Mouse (Mus musculus) heart, embryonic 14.5 days (tissue): ENCODE data around the gene Mafg. TPM values are rescaled to one million over a fixed set of nuclear protein-coding genes. Genes with fewer than 3 reads are reported as not detected.
A peak's percentile ranks its signal among the peaks of the same experiment; 100 is the strongest.
"Not testable (repeated sequence)": the region's sequence is repeated elsewhere in the genome, so short reads cannot be mapped to it uniquely, and the experiment has no call there.

Experiments
- ATAC-seq: fragments of 200-750 bp; cut with Nextera tagmentation; 2 replicates; pipeline ENCODE4 v1.8.0; 2017; ENCODE audit warnings: low read depth, moderate TSS enrichment; ENCODE audit not compliant: insufficient number of reproducible peaks, insufficient read depth, low FRiP score
- H3K27ac ChIP-seq, 2 experiments: fragments of 200-500 bp in 1 of 2; fragments of 300-500 bp in 1 of 2; sonication (generic) in 1 of 2; replicated peaks in 1 of 2; 2 replicates each; pipeline ENCODE4 v1.5.1; 2012 to 2014; ENCODE audit warnings: low read depth in 2 of 2, low read length in 2 of 2, control low read depth in 1 of 2, mild to moderate bottlenecking in 1 of 2, mixed read lengths in 1 of 2; ENCODE audit not compliant: control insufficient read depth in 1 of 2, insufficient read depth in 1 of 2
- H3K27me3 ChIP-seq: fragments of 300-500 bp; sonication (generic); 2 replicates; pipeline ENCODE4 v1.6.1; 2014; ENCODE audit warnings: mild to moderate bottlenecking, low read length, control low read depth; ENCODE audit not compliant: control insufficient read depth, insufficient read depth
- H3K36me3 ChIP-seq: fragments of 300-500 bp; sonication (generic); 2 replicates; pipeline ENCODE4 v1.6.1; 2014; ENCODE audit warnings: mild to moderate bottlenecking, control low read depth, low read length, mixed read lengths; ENCODE audit not compliant: control insufficient read depth, insufficient read depth
- H3K4me1 ChIP-seq, 2 experiments: fragments of 200-500 bp in 1 of 2; fragments of 300-500 bp in 1 of 2; sonication (generic) in 1 of 2; 2 replicates each; pipeline ENCODE4 v1.6.1; 2012 to 2014; ENCODE audit warnings: low read length in 2 of 2, control low read depth in 1 of 2, mixed read lengths in 1 of 2; ENCODE audit not compliant: control insufficient read depth in 2 of 2, insufficient read depth in 2 of 2
- H3K4me2 ChIP-seq: fragments of 300-500 bp; sonication (generic); 2 replicates; pipeline ENCODE4 v1.6.1; 2014; ENCODE audit warnings: mild to moderate bottlenecking, low read length
- H3K4me3 ChIP-seq, 2 experiments: fragments of 200-500 bp in 1 of 2; fragments of 300-500 bp in 1 of 2; sonication (generic) in 1 of 2; 2 replicates each; pipeline ENCODE4 v1.5.1; 2012 to 2014; ENCODE audit warnings: low read length in 2 of 2, mild to moderate bottlenecking in 2 of 2, control low read depth in 1 of 2, low read depth in 1 of 2, moderate library complexity in 1 of 2; ENCODE audit not compliant: control insufficient read depth in 1 of 2, insufficient read depth in 1 of 2
- H3K9ac ChIP-seq: fragments of 300-500 bp; sonication (generic); 2 replicates; pipeline ENCODE4 v1.6.1; 2014; ENCODE audit warnings: mild to moderate bottlenecking, low read length
- H3K9me3 ChIP-seq: fragments of 300-500 bp; sonication (generic); 2 replicates; pipeline ENCODE4 v1.6.1; 2016; ENCODE audit warnings: low read length, control low read depth; ENCODE audit not compliant: control insufficient read depth
- WGBS: fragments of 180-500 bp; shearing (Covaris S2); extraction: QIAGEN DNeasy Blood & Tissue Kit; methylation state at CpG from one replicate; pipeline ENCODE4 v1.1.7; 2014; 5-methylcytosine and 5-hydroxymethylcytosine counted together
- polyA plus RNA-seq: library from polyadenylated mRNA; unstranded; fragments of >200 nt; fragmentation: Nextera tagmentation; extraction: Ambion mirVana; gene quantifications from 2 replicates; pipeline ENCODE4 v1.2.1, GENCODE M21; 2014

The Mafg gene
- 16.6 and 18.1 TPM in 2 replicates for polyA plus RNA-seq

GRCm38 (mm10) chr11:120633520-120634343 is at the start of gene Mafg:
Gene Mafg, minus strand, starts transcription at chr11:120633600.
- H3K27ac ChIP-seq, result peak within 1 kb of the TSS; percentile 75 to 86
- H3K36me3 ChIP-seq, result peaks cover 8% of the 10 kb centered on the region
- 9% methylated on average over 58 of the region's 58 CpGs for WGBS
- ATAC-seq, result peak; percentile 83
- peak within 1 kb of the TSS; percentile 76 for H3K4me2 ChIP-seq
- peaks cover 25 to 31% of the 10 kb centered on the region in 2 experiments for H3K4me1 ChIP-seq
- no peaks in the 10 kb centered on the region for H3K9me3 ChIP-seq
- H3K4me3 ChIP-seq, result peak within 1 kb of the TSS; percentile 87 to 92
- peak within 1 kb of the TSS; percentile 94 for H3K9ac ChIP-seq
- no peaks in the 10 kb centered on the region for H3K27me3 ChIP-seq

DNA sequence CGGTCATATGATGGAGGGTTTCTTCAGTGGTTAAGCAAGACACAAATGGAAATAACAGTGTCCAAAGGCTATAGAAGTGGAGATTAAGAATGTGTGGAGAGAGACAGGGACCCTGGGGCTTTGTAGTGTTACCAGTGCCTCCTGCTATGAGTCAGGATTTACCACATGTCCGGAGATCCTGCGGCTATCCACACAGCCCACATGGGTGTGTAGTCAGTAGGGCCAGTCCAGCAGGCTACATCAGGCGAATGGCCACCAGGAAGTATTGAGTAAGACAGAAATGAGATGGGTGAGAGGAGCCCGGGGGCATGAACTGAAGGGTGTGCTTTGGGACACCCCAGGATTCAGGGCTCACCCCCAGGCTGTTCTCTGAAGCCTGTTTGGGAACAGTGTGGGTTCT is 49.3 kb upstream of the Mafg start:
- H3K9me3 ChIP-seq, result no peaks in the 10 kb centered on the region
- no peak overlapping the region for H3K4me3 ChIP-seq
- H3K4me1 ChIP-seq, result peaks cover 2 to 4% of the 10 kb centered on the region in 2 experiments; a peak in 2 of 4 replicates
- no peak overlapping the region for H3K9ac ChIP-seq
- no peaks in the 10 kb centered on the region for H3K27me3 ChIP-seq
- H3K27ac ChIP-seq, result no peak overlapping the region
- peaks cover 79% of the 10 kb centered on the region for H3K36me3 ChIP-seq
- no peak overlapping the region for H3K4me2 ChIP-seq
- ATAC-seq, result no peak
- WGBS, result 91% methylated on average over 5 of the region's 5 CpGs

DNA sequence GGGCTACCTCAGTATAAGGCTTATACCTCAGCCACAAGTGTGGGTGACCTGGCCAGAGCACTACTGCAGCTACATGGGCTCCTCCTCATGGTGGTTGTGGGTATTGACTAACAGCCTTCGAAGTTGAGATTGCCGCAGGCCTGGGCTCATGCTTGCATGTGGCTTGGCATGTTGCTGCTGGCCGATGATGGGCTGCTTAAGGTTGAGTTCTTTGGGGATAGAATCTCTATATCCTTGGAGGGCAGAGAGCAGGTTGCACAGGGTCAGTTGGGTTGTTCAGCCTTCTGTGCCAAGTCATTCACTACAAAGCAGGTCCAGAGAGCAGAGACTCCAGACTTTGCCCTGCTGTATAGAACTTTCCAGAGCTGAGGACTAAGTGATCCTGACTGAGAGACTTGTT is 46.5 kb upstream of the Mafg start:
- WGBS, result 55% methylated on average over 3 of the region's 3 CpGs
- Histone ChIP-seq H3K36me3 (peaks cover 70% of the 10 kb centered on the region), H3K27ac (no peak overlapping the region), H3K27me3 (no peaks in the 10 kb centered on the region), H3K9me3 (no peaks in the 10 kb centered on the region), H3K4me1 (peaks cover 1 to 3% of the 10 kb centered on the region in 2 experiments; a peak in 2 of 4 replicates), H3K4me3 (no peak overlapping the region), H3K4me2 (no peak overlapping the region), H3K9ac (no peak overlapping the region)
- ATAC-seq, result no peak

GRCm38 (mm10) chr11:120676951-120677350 is 43.6 kb upstream of the Mafg start:
- WGBS, result 79% methylated on average over 4 of the region's 4 CpGs
- Histone ChIP-seq H3K36me3 (peaks cover 48% of the 10 kb centered on the region), H3K9ac (no peak overlapping the region), H3K27ac (no peak overlapping the region), H3K4me3 (no peak overlapping the region), H3K4me1 (peaks cover 5% of the 10 kb centered on the region in 2 experiments), H3K9me3 (no peaks in the 10 kb centered on the region), H3K27me3 (no peaks in the 10 kb centered on the region), H3K4me2 (no peak overlapping the region)
- ATAC-seq, result no peak

DNA sequence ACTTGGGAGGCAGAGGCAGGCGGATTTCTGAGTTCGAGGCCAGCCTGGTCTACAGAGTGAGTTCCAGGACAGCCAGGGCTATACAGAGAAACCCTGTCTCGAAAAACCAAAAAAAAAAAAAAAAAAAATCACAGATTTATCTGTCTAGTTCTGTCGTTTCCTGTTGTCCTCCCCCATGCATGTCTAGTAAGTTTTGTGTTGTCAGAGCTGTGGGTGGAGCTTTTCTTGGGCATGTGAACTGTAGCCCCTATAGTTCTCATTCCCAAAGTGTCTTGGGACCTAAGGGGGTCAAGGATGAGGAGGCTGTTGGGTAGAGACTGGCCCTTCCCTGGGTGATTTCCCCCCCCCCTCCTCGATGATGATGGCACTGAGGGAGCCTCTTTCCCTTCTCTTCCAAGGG is 42.5 kb upstream of the Mafg start:
- not testable (repeated sequence) for H3K4me2 ChIP-seq, H3K9me3 ChIP-seq, ATAC-seq, H3K27ac ChIP-seq, H3K27me3 ChIP-seq, H3K9ac ChIP-seq, H3K4me1 ChIP-seq, H3K4me3 ChIP-seq
- WGBS, result 75% methylated on average over 3 of the region's 5 CpGs
- peaks cover 40% of the 10 kb centered on the region for H3K36me3 ChIP-seq

- peak overlapping the region; percentile 84 to 91 for H3K27ac ChIP-seq
- H3K4me1 ChIP-seq, result peaks cover 5% of the 10 kb centered on the region in 2 experiments
- peaks cover 18% of the 10 kb centered on the region for H3K36me3 ChIP-seq
- H3K27me3 ChIP-seq, result no peaks in the 10 kb centered on the region
- H3K4me2 ChIP-seq, result peak overlapping the region; percentile 96
- ATAC-seq, result no peak
- peak overlapping the region; percentile 77 to 96 for H3K4me3 ChIP-seq
- 33% methylated on average over 12 of the region's 12 CpGs for WGBS
- H3K9me3 ChIP-seq, result no peaks in the 10 kb centered on the region
- H3K9ac ChIP-seq, result peak overlapping the region; percentile 88
Observed at GRCm38 (mm10) chr11:120673594-120674122, 40.3 kb upstream of the Mafg start.

DNA sequence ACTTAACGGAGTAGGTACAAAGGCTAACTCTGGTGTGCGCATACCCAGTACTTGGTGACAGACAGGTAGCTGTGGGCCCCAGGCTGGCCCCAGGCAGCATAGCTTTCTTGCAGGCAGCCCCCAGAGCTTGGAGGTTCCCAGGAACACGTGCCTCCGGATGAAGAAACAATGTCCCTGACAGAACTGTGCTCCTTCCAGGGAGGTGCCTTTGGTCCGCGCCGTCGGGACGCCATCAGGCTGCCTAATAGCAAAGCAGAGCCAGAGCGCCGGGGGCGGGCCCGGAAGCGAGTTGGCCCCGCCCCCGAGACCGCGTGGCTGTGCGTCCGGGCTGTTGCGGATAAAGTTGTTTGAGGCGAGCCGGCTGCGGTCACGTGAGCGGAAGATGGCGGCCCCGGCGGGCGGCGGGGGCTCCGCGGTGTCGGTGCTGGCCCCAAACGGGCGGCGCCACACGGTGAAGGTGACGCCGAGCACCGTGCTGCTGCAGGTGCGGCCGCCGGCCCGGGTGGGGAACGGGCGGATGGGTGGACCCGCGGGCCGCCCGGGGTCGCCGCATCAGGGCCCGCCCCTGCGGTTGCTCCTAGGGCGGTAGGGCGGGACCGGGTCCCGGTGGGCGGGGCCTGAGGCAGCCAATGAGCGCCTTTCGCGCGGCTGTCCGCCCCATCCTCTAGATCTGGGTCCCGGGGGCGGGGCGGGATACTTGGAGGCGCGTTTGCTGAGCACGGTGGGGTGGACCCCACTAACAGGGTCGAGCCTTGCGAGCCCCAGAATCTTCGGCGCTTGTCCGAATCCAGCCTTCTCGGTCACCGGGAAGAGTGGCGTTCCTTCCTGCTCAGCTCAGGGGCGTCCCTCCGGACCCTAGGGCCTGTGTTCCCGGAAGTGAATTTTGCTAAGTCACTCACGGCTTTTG is 39.5 kb upstream of the Mafg start, which contains the start of gene Aspscr1:
Gene Aspscr1, plus strand, starts transcription at position 287 of the 907 bp plus-strand sequence.
- Histone ChIP-seq H3K9ac (peak within 1 kb of the TSS; percentile 88), H3K4me2 (peak within 1 kb of the TSS; percentile 96), H3K27me3 (no peaks in the 10 kb centered on the region), H3K27ac (peak within 1 kb of the TSS; percentile 84 to 91), H3K4me3 (peak within 1 kb of the TSS; percentile 77 to 96), H3K36me3 (peaks cover 11% of the 10 kb centered on the region; the same call in 1 of the 2 replicates), H3K4me1 (peaks cover 5% of the 10 kb centered on the region in 2 experiments), H3K9me3 (no peaks in the 10 kb centered on the region)
- peak; percentile 97 for ATAC-seq
- 1% methylated on average over 64 of the region's 83 CpGs for WGBS
